Mouse (Mus musculus): ENCODE results near the gene Tgif2lx1.
"Not testable (repeated sequence)": the region's sequence is repeated elsewhere in the genome, so short reads cannot be mapped to it uniquely, and the experiment has no call there.

Tgif2lx1 gene

GRCm38 (mm10) chrX:118480637-118481036 lies at the start of gene Tgif2lx1:
Gene Tgif2lx1 (minus strand): TSS chrX:118480737.
- not testable (repeated sequence) for DNase-seq
